Mouse (Mus musculus): Measurements from ENCODE around the gene En1.

Gene En1

DNA sequence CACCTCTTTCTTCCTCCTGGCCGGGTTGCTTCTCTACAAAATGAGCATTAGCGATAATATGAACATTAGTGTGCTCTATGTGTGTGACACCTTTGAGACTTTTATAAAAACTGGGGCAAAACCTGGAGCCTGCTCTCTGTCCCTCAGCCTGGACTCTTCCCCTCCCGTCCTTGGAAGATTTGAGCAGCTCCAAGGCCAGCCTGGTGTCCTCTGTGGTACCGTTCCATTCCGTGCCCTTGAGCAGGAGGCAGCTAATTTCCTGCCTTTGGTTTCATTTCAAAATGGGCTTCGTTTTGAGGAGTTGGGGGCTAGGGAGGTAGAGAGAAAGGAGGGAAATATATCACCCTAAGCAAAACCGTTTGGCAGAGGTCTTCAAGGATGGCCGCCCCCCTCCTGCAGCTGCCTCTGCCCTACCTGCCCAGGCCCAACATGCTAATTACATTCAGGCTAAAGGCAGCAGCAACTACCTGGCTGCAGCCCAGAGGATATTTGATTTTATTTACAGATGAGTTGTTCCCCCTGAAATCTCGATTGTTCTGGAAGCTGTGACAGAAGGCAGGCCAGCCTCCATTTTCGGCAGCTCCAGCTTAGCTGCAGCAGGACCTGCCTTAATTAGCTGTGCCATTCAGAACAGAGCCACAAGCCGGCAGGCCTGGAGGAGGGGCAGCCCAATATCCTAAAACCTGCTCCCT, 24.9 kb downstream of the En1 start:
- no peak for DNase-seq (ENCODE audit: low spot score)

DNA sequence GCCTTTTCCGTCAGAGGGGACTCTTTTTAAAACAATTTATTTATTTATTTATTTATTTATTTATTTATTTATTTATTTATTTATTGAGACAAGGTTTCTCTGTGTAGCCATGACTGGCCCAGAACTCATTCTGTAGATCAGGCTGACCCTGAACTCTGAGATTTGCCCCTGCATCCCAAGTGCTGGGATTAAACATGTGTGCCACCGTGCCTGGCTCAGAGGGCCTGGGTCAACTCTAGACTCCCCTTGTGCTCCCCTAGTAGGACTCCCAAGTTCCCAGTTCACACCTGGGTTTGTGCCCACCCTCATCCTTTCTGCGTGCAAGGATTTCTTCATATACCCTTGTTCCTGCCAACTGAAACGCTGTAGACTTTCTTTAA, 25.4 kb downstream of the En1 start:
- DNase-seq (ENCODE audit: low spot score) = no peak

- no peak for DNase-seq (ENCODE audit: low spot score)
These were observed 26.6 kb downstream of the En1 start for GRCm38 (mm10) chr1:120628821-120629220.

DNA sequence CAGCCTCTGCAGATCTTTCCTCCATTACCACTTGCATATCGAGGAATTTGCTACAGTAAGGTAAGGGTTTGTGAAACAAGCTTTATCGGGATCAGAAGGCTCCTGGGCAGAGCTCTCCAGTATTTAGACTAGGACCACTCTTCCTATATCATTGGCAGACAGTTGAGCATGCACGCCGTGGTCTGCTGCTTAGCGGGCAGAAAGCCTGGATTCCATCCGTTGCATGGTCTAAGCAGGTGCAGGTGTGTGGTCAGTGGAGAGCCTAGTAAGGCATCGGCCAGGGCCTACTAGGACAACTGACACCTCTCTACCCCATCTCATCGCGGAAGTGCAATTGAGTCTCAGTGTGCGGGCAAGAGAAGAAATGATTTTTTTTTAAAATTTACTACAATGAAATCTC, 41.2 kb downstream of the En1 start:
- DNase-seq (ENCODE audit: low spot score) = no peak

- no peak for DNase-seq (ENCODE audit: low spot score)
These were observed 41.9 kb downstream of the En1 start for GRCm38 (mm10) chr1:120643848-120644711.

- no peak for DNase-seq (ENCODE audit: low spot score)
These were observed 42.5 kb downstream of the En1 start for GRCm38 (mm10) chr1:120644755-120645154.

- no peak for DNase-seq (ENCODE audit: low spot score)
These were observed 47.9 kb downstream of the En1 start for GRCm38 (mm10) chr1:120650068-120650467.

GRCm38 (mm10) chr1:120651997-120652396, 49.8 kb downstream of the En1 start:
- no peak for DNase-seq (ENCODE audit: low spot score)

DNA sequence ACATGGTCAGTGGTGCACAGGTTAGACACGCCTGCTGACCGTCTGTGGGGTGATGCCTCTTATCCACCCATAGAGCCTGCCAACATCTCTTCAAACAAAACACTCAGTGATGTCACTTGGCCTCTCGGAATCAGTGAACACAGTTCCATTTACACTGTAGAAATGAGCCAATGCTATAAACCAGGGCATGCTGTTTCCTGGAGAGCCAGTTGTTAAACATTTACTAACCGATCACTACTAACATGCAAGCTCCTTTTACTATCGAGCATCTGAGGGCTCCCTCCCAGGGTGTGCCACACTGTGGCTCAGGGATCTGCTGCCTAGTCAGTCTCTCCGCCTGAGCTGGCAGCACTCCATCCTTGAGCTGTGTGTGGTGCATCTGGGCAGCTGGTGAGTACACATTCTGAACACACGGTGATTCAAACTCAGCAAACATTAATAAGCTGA, 52.8 kb downstream of the En1 start:
- no peak for DNase-seq (ENCODE audit: low spot score)

All from adipocyte (in vitro differentiated cells).